Mouse (Mus musculus) limb, embryonic 15.5 days (tissue): Measurements from ENCODE around the gene Gm48552. TPM values are rescaled to one million over a fixed set of nuclear protein-coding genes. Genes with fewer than 3 reads are reported as not detected.

Source experiments
- ATAC-seq: fragments of 200-750 bp; cut with Nextera tagmentation; 2 replicates; pipeline ENCODE4 v1.8.0; 2017; ENCODE audit warnings: low read depth, moderate TSS enrichment; ENCODE audit not compliant: insufficient number of reproducible peaks, low FRiP score, low TSS enrichment
- H3K27ac ChIP-seq: fragments of 300-500 bp; sonication (generic); 2 replicates; pipeline ENCODE4 v1.5.1; 2015; ENCODE audit warnings: moderate library complexity, mild to moderate bottlenecking, inconsistent platforms
- H3K27me3 ChIP-seq: fragments of 300-500 bp; sonication (generic); 2 replicates; pipeline ENCODE4 v1.6.1; 2015; ENCODE audit warnings: inconsistent platforms
- H3K36me3 ChIP-seq: fragments of 300-500 bp; sonication (generic); 2 replicates; pipeline ENCODE4 v1.6.1; 2015; ENCODE audit warnings: inconsistent platforms
- H3K4me1 ChIP-seq: fragments of 300-500 bp; sonication (generic); 2 replicates; pipeline ENCODE4 v1.6.1; 2015; ENCODE audit warnings: inconsistent platforms
- H3K4me2 ChIP-seq: fragments of 300-500 bp; sonication (generic); 2 replicates; pipeline ENCODE4 v1.6.1; 2015; ENCODE audit warnings: mild to moderate bottlenecking, inconsistent platforms
- H3K4me3 ChIP-seq: fragments of 300-500 bp; sonication (generic); 2 replicates; pipeline ENCODE4 v1.5.1; 2015; ENCODE audit warnings: mild to moderate bottlenecking, inconsistent platforms
- H3K9ac ChIP-seq: fragments of 300-500 bp; sonication (generic); 2 replicates; pipeline ENCODE4 v1.6.1; 2015; ENCODE audit warnings: inconsistent platforms
- H3K9me3 ChIP-seq: fragments of 300-500 bp; sonication (generic); 2 replicates; pipeline ENCODE4 v1.6.1; 2016; ENCODE audit warnings: inconsistent platforms
- WGBS: fragments of 180-500 bp; shearing (Covaris S2); methylation state at CpG from one replicate; pipeline ENCODE4 v1.1.7; 2015; 5-methylcytosine and 5-hydroxymethylcytosine counted together
- microRNA-seq: library from miRNA; unstranded; fragments of <30 nt; microRNA quantifications from one replicate; pipeline ENCODE4, GENCODE M21; 2016
- polyA plus RNA-seq: library from polyadenylated mRNA; unstranded; fragments of >200 nt; fragmentation: Nextera tagmentation; extraction: Ambion mirVana; gene quantifications from 2 replicates; pipeline ENCODE4 v1.2.1, GENCODE M21; 2015

Gm48552 gene
- polyA plus RNA-seq, 1 experiment from 2014 or later = 0.51 TPM

- Histone ChIP-seq H3K4me1 (peaks cover 51% of the 10 kb centered on the region), H3K27me3 (no peaks in the 10 kb centered on the region), H3K36me3 (no peaks in the 10 kb centered on the region), H3K4me2 (no peak overlapping the region), H3K4me3 (no peak overlapping the region), H3K9me3 (no peaks in the 10 kb centered on the region), H3K9ac (no peak overlapping the region), H3K27ac (no peak overlapping the region)
- ATAC-seq = no peak
- WGBS = 78% methylated on average over 26 of the region's 26 CpGs
These were observed 44.9 kb downstream of the Gm48552 start for GRCm38 (mm10) chr10:81433541-81434289.

DNA sequence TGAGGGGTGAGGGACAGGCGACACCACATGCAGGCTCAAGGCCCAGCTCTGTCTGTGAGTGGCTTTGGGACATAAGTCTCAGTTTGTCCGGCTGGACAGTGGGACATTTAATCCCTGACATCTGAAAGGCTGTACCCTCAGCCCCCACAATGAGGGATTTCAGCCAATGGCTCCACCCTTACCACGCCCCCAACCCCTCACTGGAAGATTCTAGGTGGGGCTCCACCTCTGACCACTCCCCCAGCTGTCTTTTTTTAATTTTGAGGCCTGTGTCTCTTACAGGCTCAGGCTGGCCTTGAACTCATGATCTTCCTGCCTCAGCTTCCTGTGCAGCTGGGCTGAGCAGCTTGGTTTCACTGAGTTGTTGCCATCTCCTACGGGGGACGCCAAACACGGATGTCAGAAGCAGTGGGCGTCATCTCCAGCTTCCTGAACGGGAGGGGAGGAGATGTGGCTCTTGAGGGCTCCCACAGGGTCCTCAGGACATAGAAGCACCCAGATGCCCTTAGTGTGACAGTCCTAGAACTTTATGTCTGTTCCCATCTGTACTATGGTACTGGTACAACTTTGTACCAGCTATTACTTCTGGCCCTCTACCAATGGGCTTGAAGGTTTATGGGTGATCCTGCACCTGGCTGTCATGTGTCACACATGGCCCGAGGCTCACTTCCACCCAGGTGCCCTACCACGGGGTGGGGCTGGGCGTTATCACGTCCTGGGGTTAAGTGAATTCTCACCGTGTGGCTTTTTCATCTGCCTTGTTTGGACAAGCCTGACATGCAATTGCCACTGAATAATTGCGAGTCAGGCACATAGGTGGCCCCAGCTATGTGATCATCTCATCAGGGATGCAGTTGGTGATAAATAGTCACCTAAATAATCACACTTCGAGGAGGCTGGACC is 45.8 kb downstream of the Gm48552 start:
- ATAC-seq = no peak
- Histone ChIP-seq H3K27me3 (no peaks in the 10 kb centered on the region), H3K4me2 (no peak overlapping the region), H3K27ac (no peak overlapping the region), H3K36me3 (no peaks in the 10 kb centered on the region), H3K4me3 (no peak overlapping the region), H3K9ac (no peak overlapping the region), H3K4me1 (peaks cover 43% of the 10 kb centered on the region), H3K9me3 (no peaks in the 10 kb centered on the region)
- WGBS = 54% methylated on average over 15 of the region's 15 CpGs

- no peak overlapping the region for H3K9ac ChIP-seq
- ATAC-seq = no peak
These were observed 46.6 kb downstream of the Gm48552 start for GRCm38 (mm10) chr10:81435436-81435835.

More at GRCm38 (mm10) chr10:81435436-81435835, 46.6 kb downstream of the Gm48552 start:
- H3K9me3 ChIP-seq = no peaks in the 10 kb centered on the region
- H3K36me3 ChIP-seq = no peaks in the 10 kb centered on the region
- H3K4me2 ChIP-seq = no peak overlapping the region
- peaks cover 39% of the 10 kb centered on the region for H3K4me1 ChIP-seq
- 63% methylated on average over 3 of the region's 3 CpGs for WGBS
- no peak overlapping the region for H3K4me3 ChIP-seq
- no peaks in the 10 kb centered on the region for H3K27me3 ChIP-seq
- no peak overlapping the region for H3K27ac ChIP-seq

Small RNA genes within 50 kb of the gene (microRNA-seq; reads per million reads assigned to microRNA genes)
- gene Mir1191b = 1.2 reads per million
- not detected for gene Mir6913

Other genes with a start within 250 kb of the Gm48552 start
- 48.0 and 50.6 TPM in 2 replicates for gene Pias4, start 221.1 kb upstream of the Gm48552 start, polyA plus RNA-seq
- gene Eef2, start 212.4 kb upstream of the Gm48552 start, polyA plus RNA-seq = 564 and 615 TPM in 2 replicates
- 45.7 and 53.5 TPM in 2 replicates for gene Dapk3, start 206.0 kb upstream of the Gm48552 start, polyA plus RNA-seq
- not detected in 2 replicates for gene 4930442H23Rik, start 205.2 kb upstream of the Gm48552 start, polyA plus RNA-seq
- gene Nmrk2, start 187.0 kb upstream of the Gm48552 start, polyA plus RNA-seq = 0.41 and 1.3 TPM in 2 replicates
- 0.25 and 0.28 TPM in 2 replicates for gene Atcay, start 158.2 kb upstream of the Gm48552 start, polyA plus RNA-seq
- 8.7 and 10.9 TPM in 2 replicates for gene Zfr2, start 155.8 kb upstream of the Gm48552 start, polyA plus RNA-seq
- 5.4 and 6.0 TPM in 2 replicates for gene Matk, start 136.1 kb upstream of the Gm48552 start, polyA plus RNA-seq
- gene Mrpl54, start 122.1 kb upstream of the Gm48552 start, polyA plus RNA-seq = 189 and 194 TPM in 2 replicates
- 77.1 and 87.5 TPM in 2 replicates for gene Apba3, start 122.0 kb upstream of the Gm48552 start, polyA plus RNA-seq
- gene Tjp3, start 97.4 kb upstream of the Gm48552 start, polyA plus RNA-seq = 8.4 and 9.9 TPM in 2 replicates
- 44.8 and 48.1 TPM in 2 replicates for gene Pip5k1c, start 96.0 kb upstream of the Gm48552 start, polyA plus RNA-seq
- 37.3 and 39.3 TPM in 2 replicates for gene Cactin, start 67.9 kb upstream of the Gm48552 start, polyA plus RNA-seq
- gene Tbxa2r, start 60.3 kb upstream of the Gm48552 start, polyA plus RNA-seq = 11.9 and 12.8 TPM in 2 replicates
- gene Gipc3, start 45.7 kb upstream of the Gm48552 start, polyA plus RNA-seq = 0.04 and 0.07 TPM in 2 replicates
- 86.0 and 89.9 TPM in 2 replicates for gene Hmg20b, start 38.5 kb upstream of the Gm48552 start, polyA plus RNA-seq
- gene Mfsd12, start 31.5 kb upstream of the Gm48552 start, polyA plus RNA-seq = 13.3 and 13.4 TPM in 2 replicates
- 0.60 and 1.6 TPM in 2 replicates for gene 4930404N11Rik, start 23.2 kb upstream of the Gm48552 start, polyA plus RNA-seq
- gene Fzr1, start 10.5 kb upstream of the Gm48552 start, polyA plus RNA-seq = 82.2 and 90.9 TPM in 2 replicates
- 79.8 and 88.7 TPM in 2 replicates for gene Dohh, start 4.6 kb upstream of the Gm48552 start, polyA plus RNA-seq
- gene Gm48551, start 4.5 kb upstream of the Gm48552 start, polyA plus RNA-seq = 2.1 and 3.1 TPM in 2 replicates
- 2.9 and 3.6 TPM in 2 replicates for gene Smim24, start 4.0 kb downstream of the Gm48552 start, polyA plus RNA-seq
- 138 and 146 TPM in 2 replicates for gene Nfic, start 66.6 kb downstream of the Gm48552 start, polyA plus RNA-seq
- 1.1 and 1.3 TPM in 2 replicates for gene Celf5, start 93.7 kb downstream of the Gm48552 start, polyA plus RNA-seq
- 94.0 and 95.1 TPM in 2 replicates for gene Ncln, start 107.4 kb downstream of the Gm48552 start, polyA plus RNA-seq
- 0.67 and 0.72 TPM in 2 replicates for gene S1pr4, start 111.1 kb downstream of the Gm48552 start, polyA plus RNA-seq
- 7.3 and 7.9 TPM in 2 replicates for gene Gna15, start 135.2 kb downstream of the Gm48552 start, polyA plus RNA-seq
- 80.4 and 81.7 TPM in 2 replicates for gene Gna11, start 156.2 kb downstream of the Gm48552 start, polyA plus RNA-seq
- gene Aes, start 170.5 kb downstream of the Gm48552 start, polyA plus RNA-seq = 517 and 519 TPM in 2 replicates
- gene Tle2, start 185.6 kb downstream of the Gm48552 start, polyA plus RNA-seq = 39.7 and 41.7 TPM in 2 replicates
- gene Tle6, start 212.1 kb downstream of the Gm48552 start, polyA plus RNA-seq = 9.9 and 11.7 TPM in 2 replicates
- gene BC025920, start 217.3 kb downstream of the Gm48552 start, polyA plus RNA-seq = 0.81 and 1.0 TPM in 2 replicates
- 41.7 and 42.3 TPM in 2 replicates for gene Sirt6, start 238.8 kb downstream of the Gm48552 start, polyA plus RNA-seq
- gene Ankrd24, start 239.5 kb downstream of the Gm48552 start, polyA plus RNA-seq = 8.8 and 11.9 TPM in 2 replicates